Mouse (Mus musculus) stomach, embryonic 14.5 days (tissue): ENCODE data around the gene Tbl2. TPM values are rescaled to one million over a fixed set of nuclear protein-coding genes. Genes with fewer than 3 reads are reported as not detected.
A peak's percentile ranks its signal among the peaks of the same experiment; 100 is the strongest.

Experiments
- ATAC-seq: fragments of 200-750 bp; cut with Nextera tagmentation; 2 replicates; pipeline ENCODE4 v1.8.0; 2017; ENCODE audit warnings: low read depth, moderate TSS enrichment; ENCODE audit not compliant: insufficient number of reproducible peaks, insufficient read depth, low FRiP score
- H3K27ac ChIP-seq: fragments of 300-500 bp; sonication (generic); 2 replicates; pipeline ENCODE4 v1.5.1; 2014; ENCODE audit warnings: mild to moderate bottlenecking, low read length, moderate library complexity, mixed read lengths
- H3K27me3 ChIP-seq: fragments of 300-500 bp; sonication (generic); 2 replicates; pipeline ENCODE4 v1.6.1; 2014; ENCODE audit warnings: low read length, control low read depth, mixed read lengths; ENCODE audit not compliant: control insufficient read depth, insufficient read depth
- H3K36me3 ChIP-seq: fragments of 300-500 bp; sonication (generic); 2 replicates; pipeline ENCODE4 v1.6.1; 2014; ENCODE audit warnings: mild to moderate bottlenecking, control low read depth, low read length, moderate library complexity, mixed read lengths; ENCODE audit not compliant: control insufficient read depth, insufficient read depth
- H3K4me1 ChIP-seq: fragments of 300-500 bp; sonication (generic); 2 replicates; pipeline ENCODE4 v1.6.1; 2014; ENCODE audit warnings: low read length, control low read depth, mixed read lengths; ENCODE audit not compliant: control insufficient read depth, insufficient read depth
- H3K4me2 ChIP-seq: fragments of 300-500 bp; sonication (generic); replicated peaks from 2 replicates; pipeline ENCODE4 v1.6.1; 2014; ENCODE audit warnings: low read depth, low read length, control low read depth
- H3K4me3 ChIP-seq: fragments of 300-500 bp; sonication (generic); 2 replicates; pipeline ENCODE4 v1.5.1; 2014; ENCODE audit warnings: low read depth, low read length, control low read depth
- H3K9ac ChIP-seq: fragments of 300-500 bp; sonication (generic); replicated peaks from 2 replicates; pipeline ENCODE4 v1.6.1; 2014; ENCODE audit warnings: low read depth, mild to moderate bottlenecking, control low read depth, low read length, moderate library complexity, mixed read lengths
- H3K9me3 ChIP-seq: fragments of 300-500 bp; sonication (generic); 2 replicates; pipeline ENCODE4 v1.6.1; 2016; ENCODE audit warnings: low read depth, low read length, control low read depth; ENCODE audit not compliant: control insufficient read depth
- WGBS: fragments of 180-500 bp; shearing (Covaris S2); extraction: QIAGEN DNeasy Blood & Tissue Kit; methylation state at CpG from one replicate; pipeline ENCODE4 v1.1.7; 2014; 5-methylcytosine and 5-hydroxymethylcytosine counted together
- polyA plus RNA-seq: library from polyadenylated mRNA; unstranded; fragments of >200 nt; fragmentation: Nextera tagmentation; extraction: Ambion mirVana; gene quantifications from 2 replicates; pipeline ENCODE4 v1.2.1, GENCODE M21; 2014

Gene Tbl2
- polyA plus RNA-seq, 1 experiment from 2014 or later = 24.8 TPM

DNA sequence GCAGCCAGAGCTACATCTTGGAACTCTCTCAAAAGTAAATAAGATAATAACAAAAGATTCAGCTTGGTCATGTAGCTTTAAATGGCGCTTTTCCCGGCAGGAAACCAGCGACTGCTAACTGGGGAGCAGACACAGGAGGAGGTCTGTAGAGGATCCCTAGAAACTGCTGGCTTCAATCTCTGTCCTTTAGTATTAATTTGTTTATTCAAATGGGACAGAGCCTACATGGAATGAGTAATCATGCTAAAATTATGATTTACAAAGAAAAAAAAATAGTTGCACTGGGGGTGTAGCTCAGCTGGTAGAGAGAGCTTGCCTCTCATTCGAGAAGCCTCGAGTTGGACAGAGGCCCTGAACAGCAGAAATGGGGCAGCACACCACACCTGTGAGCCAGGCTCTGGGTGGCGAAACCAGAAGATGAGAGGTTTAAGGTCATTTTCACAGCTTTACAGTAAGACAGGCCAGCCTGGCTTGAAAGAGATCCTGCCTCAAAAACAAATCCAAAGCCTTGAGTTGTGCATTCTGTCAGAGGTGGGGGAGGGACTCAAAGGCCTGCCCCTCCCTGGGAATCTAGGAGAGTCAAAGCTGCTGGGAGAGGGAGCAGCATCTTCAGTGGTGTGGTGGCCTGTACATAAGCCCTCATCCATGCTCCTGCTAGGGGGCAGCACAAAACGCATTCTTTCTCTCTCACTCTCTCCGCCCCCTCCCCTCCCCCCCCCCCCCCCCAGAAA lies 33.8 kb downstream of the Tbl2 start:
- Histone ChIP-seq H3K4me3 (no peak overlapping the region), H3K36me3 (peaks cover 42% of the 10 kb centered on the region), H3K27ac (peak overlapping the region; percentile 75), H3K27me3 (no peaks in the 10 kb centered on the region), H3K4me1 (0 out of 2 replicates have a peak, but pooled peaks cover 9% of the 10 kb centered on the region), H3K4me2 (no peak overlapping the region), H3K9ac (no peak overlapping the region), H3K9me3 (0 out of 2 replicates have a peak, but pooled peaks cover 5% of the 10 kb centered on the region)
- WGBS = 35% methylated on average over 8 of the region's 8 CpGs
- ATAC-seq = no peak

DNA sequence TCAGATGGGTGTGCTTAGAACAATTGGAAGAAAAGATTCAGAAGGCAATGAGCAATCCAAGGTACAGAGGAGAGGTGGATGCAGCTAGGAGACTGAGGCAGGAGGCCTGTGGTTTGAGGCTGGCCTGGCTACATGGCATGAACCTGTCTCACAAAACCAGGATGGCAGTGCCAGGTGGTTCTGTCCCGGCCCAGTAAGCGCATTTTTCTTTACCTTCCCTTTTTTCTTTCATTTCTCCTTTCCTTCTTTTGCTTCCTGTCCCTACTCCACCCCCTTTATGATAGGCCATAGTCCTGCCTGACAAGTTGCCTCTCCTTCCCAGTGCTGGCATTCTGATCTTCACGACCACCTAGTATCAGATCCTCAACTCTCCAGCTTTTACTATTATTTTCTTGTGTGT lies 35.6 kb downstream of the Tbl2 start:
- no peak overlapping the region for H3K27ac ChIP-seq
- WGBS = 94% methylated on average over 3 of the region's 3 CpGs

DNA sequence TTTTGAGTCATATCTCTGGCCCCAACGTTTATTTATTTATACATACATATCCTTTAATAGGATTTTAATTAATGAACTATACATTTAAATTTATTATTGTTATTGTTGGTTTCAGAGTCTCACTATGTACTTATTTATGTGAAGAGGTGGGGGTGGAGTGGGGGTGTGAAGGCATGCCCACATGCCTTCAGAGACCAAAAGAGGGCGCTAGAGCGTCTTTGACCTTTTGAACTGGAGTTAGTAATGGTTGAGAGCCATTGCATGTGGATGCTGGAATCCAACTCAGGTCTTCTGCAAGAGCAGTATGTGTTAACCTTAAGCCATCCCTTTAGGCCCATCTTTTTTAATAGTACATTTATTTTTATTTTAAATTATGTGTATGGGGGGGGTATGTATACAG lies 36.1 kb downstream of the Tbl2 start:
- 46% methylated on average over 3 of the region's 3 CpGs for WGBS
- Histone ChIP-seq H3K36me3 (peaks cover 21% of the 10 kb centered on the region), H3K27me3 (no peaks in the 10 kb centered on the region), H3K4me3 (no peak overlapping the region), H3K9me3 (0 out of 2 replicates have a peak, but pooled peaks cover 5% of the 10 kb centered on the region), H3K9ac (no peak overlapping the region), H3K27ac (no peak overlapping the region), H3K4me1 (peaks cover 25% of the 10 kb centered on the region), H3K4me2 (no peak overlapping the region)
- no peak for ATAC-seq

More for the DNA sequence above, 35.6 kb downstream of the Tbl2 start:
- no peak for ATAC-seq
- Histone ChIP-seq H3K27me3 (no peaks in the 10 kb centered on the region), H3K4me1 (peaks cover 22% of the 10 kb centered on the region), H3K9me3 (0 out of 2 replicates have a peak, but pooled peaks cover 5% of the 10 kb centered on the region), H3K4me2 (no peak overlapping the region), H3K9ac (no peak overlapping the region), H3K4me3 (no peak overlapping the region), H3K36me3 (peaks cover 26% of the 10 kb centered on the region)

DNA sequence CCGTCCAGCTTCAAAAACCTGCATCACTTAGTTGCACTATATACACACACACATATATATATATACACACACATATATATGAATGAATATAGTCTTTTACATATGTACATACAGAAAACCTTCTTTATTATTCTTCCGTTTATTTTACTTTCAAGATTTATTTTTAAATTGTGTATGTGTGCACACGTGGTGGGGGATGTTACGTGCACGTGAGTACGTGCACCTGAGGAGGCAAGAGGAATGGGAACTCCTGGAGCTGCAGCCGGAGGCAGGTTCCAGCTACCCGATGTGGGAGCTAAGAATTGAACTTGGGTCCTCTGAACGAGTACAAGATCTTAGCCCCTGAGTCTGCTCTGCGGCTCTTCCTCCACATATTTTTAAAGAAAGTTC lies 36.8 kb downstream of the Tbl2 start:
- no peak for ATAC-seq
- H3K4me2 ChIP-seq = peak overlapping the region; percentile 71

DNA sequence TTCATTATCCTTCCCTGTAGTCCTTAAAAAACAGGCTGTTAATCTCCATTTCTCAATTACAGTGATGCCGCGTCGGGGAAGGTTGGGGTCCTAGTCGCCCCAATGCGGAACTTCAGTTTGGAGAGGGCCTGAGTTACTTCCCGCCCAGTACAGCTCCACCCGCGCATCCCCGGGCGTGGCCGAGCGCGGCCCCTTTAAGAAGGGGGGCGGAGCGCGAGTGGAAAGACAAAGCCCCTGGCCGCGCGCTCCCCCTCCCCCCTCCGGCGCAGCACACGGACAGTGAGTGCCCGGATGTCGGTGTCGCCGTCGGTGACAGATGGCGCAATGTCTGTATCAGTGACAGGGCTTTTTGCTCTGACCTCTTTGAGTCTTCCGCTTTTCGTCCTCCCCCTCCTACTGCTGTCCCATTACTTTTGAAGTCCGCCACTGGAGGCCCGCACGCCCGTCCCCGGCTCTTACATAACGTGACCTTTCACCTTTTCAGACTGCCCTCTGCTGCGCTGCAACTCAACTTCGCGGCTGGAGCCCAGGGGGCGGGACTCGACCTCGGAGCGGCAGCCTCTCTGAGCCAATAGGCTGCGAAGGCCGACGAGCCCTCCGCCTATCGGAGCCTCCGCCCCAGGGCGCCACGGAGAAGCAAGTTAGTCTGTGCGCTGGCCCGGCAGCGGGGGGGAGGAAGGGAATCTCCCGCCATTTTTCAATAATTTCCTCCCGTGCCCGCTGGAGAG lies 37.3 kb downstream of the Tbl2 start, which contains the start of gene Baz1b:
TSS of gene Baz1b (plus strand) at position 644 of the 728 bp plus-strand sequence.
- Histone ChIP-seq H3K4me2 (peak within 1 kb of the TSS; percentile 71), H3K27me3 (no peaks in the 10 kb centered on the region), H3K9me3 (0 out of 2 replicates have a peak, but pooled peaks cover 5% of the 10 kb centered on the region), H3K4me1 (peaks cover 32% of the 10 kb centered on the region), H3K27ac (peak within 1 kb of the TSS; percentile 97), H3K36me3 (peaks cover 15% of the 10 kb centered on the region), H3K9ac (peak within 1 kb of the TSS; percentile 99), H3K4me3 (peak within 1 kb of the TSS; percentile 100)
- under 1% methylated on average over 57 of the region's 57 CpGs for WGBS
- ATAC-seq = peak; percentile 98

More for the DNA sequence above, 36.8 kb downstream of the Tbl2 start:
- Histone ChIP-seq H3K9ac (peak overlapping the region; percentile 99), H3K27ac (peak overlapping the region; percentile 97), H3K27me3 (no peaks in the 10 kb centered on the region), H3K9me3 (0 out of 2 replicates have a peak, but pooled peaks cover 5% of the 10 kb centered on the region), H3K4me3 (peak overlapping the region; percentile 100), H3K4me1 (peaks cover 28% of the 10 kb centered on the region), H3K36me3 (peaks cover 20% of the 10 kb centered on the region)
- 18% methylated on average over 10 of the region's 10 CpGs for WGBS

DNA sequence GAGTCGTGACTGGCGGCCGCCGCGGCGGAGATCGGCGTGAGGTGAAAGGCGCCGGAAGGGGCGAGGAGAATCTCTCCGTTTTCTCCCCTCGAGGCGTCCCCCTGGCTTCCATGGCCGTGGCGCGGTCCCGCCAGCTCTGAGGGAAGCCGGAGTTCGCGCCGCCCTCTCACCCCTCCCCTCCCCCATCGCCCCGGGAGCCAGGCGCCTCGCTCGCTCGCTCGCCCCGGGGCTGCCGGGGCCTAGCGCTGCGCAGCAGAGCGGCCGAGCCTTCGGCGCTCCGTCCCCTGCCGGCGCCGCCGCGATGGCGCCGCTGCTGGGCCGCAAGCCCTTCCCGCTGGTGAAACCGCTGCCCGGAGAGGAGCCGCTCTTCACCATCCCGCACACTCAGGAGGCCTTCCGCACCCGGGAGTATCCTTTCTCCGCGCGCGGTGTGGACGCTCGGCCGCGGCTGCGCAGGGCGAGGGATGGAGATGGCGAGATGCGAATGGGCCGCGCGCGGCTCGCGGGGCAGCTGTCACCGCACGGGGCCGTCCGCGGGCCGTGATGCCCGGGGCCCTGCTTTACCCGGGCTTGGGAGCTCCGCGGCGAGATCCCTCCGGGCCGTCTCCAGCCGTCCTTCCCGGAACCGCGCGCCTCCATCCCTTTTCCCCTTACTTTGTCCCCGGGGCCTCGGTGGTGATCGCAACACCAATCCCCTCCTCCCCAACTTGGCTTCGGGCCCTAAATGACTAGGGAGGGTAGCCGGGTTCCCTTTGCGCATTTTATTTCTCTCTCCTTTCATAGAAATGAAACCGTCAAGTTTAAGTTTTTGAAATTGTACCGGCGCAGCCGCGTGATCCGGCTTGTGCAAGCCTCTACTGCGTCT lies 38.1 kb downstream of the Tbl2 start:
- Histone ChIP-seq H3K36me3 (peaks cover 7% of the 10 kb centered on the region), H3K4me2 (peak overlapping the region; percentile 71), H3K4me3 (peak overlapping the region; percentile 100), H3K9ac (peak overlapping the region; percentile 99), H3K27ac (peak overlapping the region; percentile 97), H3K9me3 (0 out of 2 replicates have a peak, but pooled peaks cover 5% of the 10 kb centered on the region), H3K27me3 (no peaks in the 10 kb centered on the region), H3K4me1 (peaks cover 32% of the 10 kb centered on the region)
- WGBS = under 1% methylated on average over 76 of the region's 102 CpGs
- peak; percentile 48 for ATAC-seq

DNA sequence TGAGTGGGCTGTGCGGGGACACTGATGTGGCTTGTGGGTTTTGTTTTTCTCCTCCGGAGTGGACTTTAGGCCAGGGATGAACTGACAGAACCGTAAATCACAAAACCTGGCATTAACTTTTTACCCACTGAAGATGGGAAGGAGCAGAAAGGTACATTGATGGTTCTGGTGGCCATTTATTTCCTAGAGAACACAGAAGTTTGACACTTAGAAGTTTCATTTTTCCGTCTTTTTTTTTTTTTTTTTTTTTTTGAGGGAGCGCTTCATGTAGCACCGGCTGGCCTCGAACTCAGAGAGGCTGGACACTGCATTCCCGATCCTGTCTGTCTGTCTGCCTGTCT lies 38.7 kb downstream of the Tbl2 start:
- WGBS = under 1% methylated on average over 8 of the region's 8 CpGs
- Histone ChIP-seq H3K4me3 (peak overlapping the region; percentile 100), H3K4me2 (peak overlapping the region; percentile 71), H3K4me1 (peaks cover 27% of the 10 kb centered on the region), H3K9ac (peak overlapping the region; percentile 99), H3K9me3 (0 out of 2 replicates have a peak, but pooled peaks cover 5% of the 10 kb centered on the region), H3K27ac (peak overlapping the region; percentile 97; the same call in 1 of the 2 replicates), H3K27me3 (no peaks in the 10 kb centered on the region), H3K36me3 (peaks cover 5% of the 10 kb centered on the region)
- no peak for ATAC-seq
